Mouse (Mus musculus): ENCODE measurements around the gene Cpne1.

GRCm38 (mm10) chr2:156089799-156090198 lies 22.0 kb downstream of the Cpne1 start:
- TF ChIP-seq CTCF (IDR thresholded peaks at IDR 0.05; ENCODE audit: borderline replicate concordance, control insufficient read depth, extremely low read depth, insufficient read depth, low read length, poor library complexity) (no peak), POLR2A (IDR thresholded peaks at IDR 0.05; ENCODE audit: control insufficient read depth, extremely low read depth, insufficient read depth, low read length, poor library complexity) (no peak)
